Mouse (Mus musculus): ENCODE results near the gene Anks1b. TPM values are rescaled to one million over a fixed set of nuclear protein-coding genes. Genes with fewer than 3 reads are reported as not detected.

Gene Anks1b
- polyA plus RNA-seq, 1 experiment from 2014 or later: 13.0 TPM

DNA sequence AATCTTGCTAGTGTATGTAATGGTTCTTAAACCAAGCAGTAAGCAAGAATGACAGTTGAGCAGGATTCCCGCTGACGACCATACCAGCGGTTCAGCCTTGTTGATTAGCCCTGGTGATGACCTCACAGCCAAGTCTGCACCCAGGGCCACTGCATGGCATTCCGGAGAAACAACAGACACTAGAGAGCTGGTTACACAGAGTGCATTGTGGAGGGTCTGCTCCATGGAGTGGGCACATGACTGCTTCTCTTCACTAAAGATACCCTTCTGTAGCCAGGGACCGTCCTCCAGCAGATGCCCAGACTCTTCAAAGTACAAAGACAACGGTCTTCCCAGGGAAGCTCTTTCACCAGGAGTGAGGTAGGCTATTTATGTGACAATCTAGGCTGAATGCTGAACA is 1118.9 kb downstream of the Anks1b start:
- Histone ChIP-seq H3K9ac (ENCODE audit: low read depth, low read length) (no peak overlapping the region), H3K27ac (ENCODE audit: low read depth, low read length) (no peak overlapping the region), H3K4me1 (replicated peaks; ENCODE audit: control insufficient read depth, insufficient read depth, low read length) (no peaks in the 10 kb centered on the region), H3K4me3 (ENCODE audit: low read depth, low read length) (no peak overlapping the region), H3K27me3 (ENCODE audit: control insufficient read depth, insufficient read depth, low read length) (no peaks in the 10 kb centered on the region), H3K36me3 (ENCODE audit: control insufficient read depth, insufficient read depth, low read length) (0 out of 2 replicates have a peak, but pooled peaks cover 3% of the 10 kb centered on the region), H3K4me2 (replicated peaks; ENCODE audit: low read depth, low read length) (no peak overlapping the region), H3K9me3 (ENCODE audit: control insufficient read depth, low read length) (no peaks in the 10 kb centered on the region)
- no peak for ATAC-seq (ENCODE audit: low FRiP score)
- 85% methylated on average over 6 of the region's 6 CpGs for WGBS
- DNase-seq (ENCODE audit: low spot score): no peak

DNA sequence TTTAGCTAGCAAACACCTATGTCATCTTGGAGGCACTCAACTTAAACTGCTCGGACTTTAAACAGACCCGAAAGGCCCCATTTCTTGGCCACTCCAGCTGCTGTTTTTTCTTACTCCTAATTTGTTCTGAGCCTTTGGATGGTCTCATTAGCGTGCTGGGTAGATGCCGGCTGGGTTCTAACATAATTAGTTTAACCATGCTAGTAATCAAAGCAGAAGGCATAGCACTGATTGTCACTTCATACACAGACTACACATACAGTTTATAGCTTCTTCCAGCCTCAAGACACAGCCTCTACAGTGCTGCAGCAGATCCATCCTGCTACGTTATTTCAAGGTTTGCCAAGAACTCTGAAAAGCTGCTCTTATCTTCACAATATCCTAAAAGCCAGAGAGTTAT is 1120.6 kb downstream of the Anks1b start:
- no peaks in the 10 kb centered on the region for H3K9me3 ChIP-seq (ENCODE audit: control insufficient read depth, low read length)
- no peak overlapping the region for H3K9ac ChIP-seq (ENCODE audit: low read depth, low read length)
- no peak overlapping the region for H3K27ac ChIP-seq (ENCODE audit: low read depth, low read length)
- no peak overlapping the region for H3K4me3 ChIP-seq (ENCODE audit: low read depth, low read length)
- 0 out of 2 replicates have a peak, but pooled peaks cover 3% of the 10 kb centered on the region for H3K36me3 ChIP-seq (ENCODE audit: control insufficient read depth, insufficient read depth, low read length)
- DNase-seq (ENCODE audit: low spot score) (no peak), ATAC-seq (ENCODE audit: low FRiP score) (no peak)
- no peaks in the 10 kb centered on the region for H3K4me1 ChIP-seq (replicated peaks; ENCODE audit: control insufficient read depth, insufficient read depth, low read length)
- no peaks in the 10 kb centered on the region for H3K27me3 ChIP-seq (ENCODE audit: control insufficient read depth, insufficient read depth, low read length)
- WGBS: 89% methylated on average over 5 of the region's 5 CpGs
- no peak overlapping the region for H3K4me2 ChIP-seq (replicated peaks; ENCODE audit: low read depth, low read length)

- H3K27ac ChIP-seq (ENCODE audit: low read depth, low read length): no peak overlapping the region
- no peak overlapping the region for H3K4me2 ChIP-seq (replicated peaks; ENCODE audit: low read depth, low read length)
- WGBS: 87% methylated on average over 5 of the region's 5 CpGs
- H3K36me3 ChIP-seq (ENCODE audit: control insufficient read depth, insufficient read depth, low read length): no peaks in the 10 kb centered on the region
- no peaks in the 10 kb centered on the region for H3K9me3 ChIP-seq (ENCODE audit: control insufficient read depth, low read length)
- ATAC-seq (ENCODE audit: low FRiP score) (no peak), DNase-seq (ENCODE audit: low spot score) (no peak)
- no peaks in the 10 kb centered on the region for H3K27me3 ChIP-seq (ENCODE audit: control insufficient read depth, insufficient read depth, low read length)
- H3K9ac ChIP-seq (ENCODE audit: low read depth, low read length): no peak overlapping the region
- no peak overlapping the region for H3K4me3 ChIP-seq (ENCODE audit: low read depth, low read length)
- H3K4me1 ChIP-seq (replicated peaks; ENCODE audit: control insufficient read depth, insufficient read depth, low read length): no peaks in the 10 kb centered on the region
These were observed 1126.6 kb downstream of the Anks1b start for GRCm38 (mm10) chr10:90999899-91000298.

GRCm38 (mm10) chr10:91001421-91001820 is 1128.1 kb downstream of the Anks1b start:
- ATAC-seq (ENCODE audit: low FRiP score): no peak
- WGBS: 88% methylated on average over 13 of the region's 13 CpGs
- H3K4me2 ChIP-seq (replicated peaks; ENCODE audit: low read depth, low read length): no peak overlapping the region
- no peaks in the 10 kb centered on the region for H3K36me3 ChIP-seq (ENCODE audit: control insufficient read depth, insufficient read depth, low read length)
- H3K27me3 ChIP-seq (ENCODE audit: control insufficient read depth, insufficient read depth, low read length): no peaks in the 10 kb centered on the region
- no peaks in the 10 kb centered on the region for H3K4me1 ChIP-seq (replicated peaks; ENCODE audit: control insufficient read depth, insufficient read depth, low read length)
- no peaks in the 10 kb centered on the region for H3K9me3 ChIP-seq (ENCODE audit: control insufficient read depth, low read length)
- H3K9ac ChIP-seq (ENCODE audit: low read depth, low read length): no peak overlapping the region
- H3K27ac ChIP-seq (ENCODE audit: low read depth, low read length): no peak overlapping the region
- no peak overlapping the region for H3K4me3 ChIP-seq (ENCODE audit: low read depth, low read length)
- no peak for DNase-seq (ENCODE audit: low spot score)

DNA sequence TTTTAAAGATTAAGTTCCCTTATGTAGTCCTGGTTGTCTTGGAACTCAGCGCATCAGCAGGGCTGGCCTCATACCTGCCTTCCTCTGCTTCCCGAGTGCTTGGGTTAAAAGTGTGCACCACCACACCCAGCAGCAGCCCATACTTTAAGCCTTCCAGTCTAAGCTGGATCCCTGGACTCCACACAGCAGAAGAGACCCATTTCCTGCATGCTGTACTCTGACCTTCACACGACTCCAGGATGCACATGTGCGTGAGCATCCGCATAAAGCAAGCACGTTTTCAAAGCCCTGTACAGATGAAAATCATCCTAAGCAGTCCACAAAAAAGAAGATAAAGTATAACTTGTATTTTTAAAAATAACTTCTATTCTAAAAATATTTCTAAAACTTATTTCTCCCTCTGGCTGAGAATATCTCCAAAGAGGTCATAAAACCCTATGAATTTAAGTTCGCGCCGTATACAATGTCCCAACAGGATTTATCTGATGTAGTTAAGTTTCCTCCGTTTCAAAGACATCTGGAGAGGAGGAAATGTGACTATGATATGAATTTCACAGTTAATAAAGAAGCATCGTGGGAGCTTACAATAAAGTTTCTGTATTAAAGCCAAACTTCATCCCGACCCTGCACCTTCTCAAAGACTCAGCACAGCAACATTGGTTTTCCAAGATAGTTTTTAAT is 1132.7 kb downstream of the Anks1b start:
- ATAC-seq (ENCODE audit: low FRiP score) (no peak), DNase-seq (ENCODE audit: low spot score) (no peak)
- Histone ChIP-seq H3K27ac (ENCODE audit: low read depth, low read length) (no peak overlapping the region), H3K9ac (ENCODE audit: low read depth, low read length) (no peak overlapping the region), H3K4me2 (replicated peaks; ENCODE audit: low read depth, low read length) (no peak overlapping the region), H3K4me1 (replicated peaks; ENCODE audit: control insufficient read depth, insufficient read depth, low read length) (no peaks in the 10 kb centered on the region), H3K27me3 (ENCODE audit: control insufficient read depth, insufficient read depth, low read length) (no peaks in the 10 kb centered on the region), H3K36me3 (ENCODE audit: control insufficient read depth, insufficient read depth, low read length) (no peaks in the 10 kb centered on the region), H3K4me3 (ENCODE audit: low read depth, low read length) (no peak overlapping the region), H3K9me3 (ENCODE audit: control insufficient read depth, low read length) (no peaks in the 10 kb centered on the region)
- 89% methylated on average over 12 of the region's 12 CpGs for WGBS

Other genes with a start within 250 kb of the Anks1b start
- gene Scyl2, start 187.2 kb upstream of the Anks1b start, polyA plus RNA-seq (2014; fragmentation: Nextera tagmentation; extraction: Ambion mirVana): 23.5 and 27.7 TPM in 2 replicates
- gene Actr6, start 141.2 kb upstream of the Anks1b start, polyA plus RNA-seq (2014; fragmentation: Nextera tagmentation; extraction: Ambion mirVana): 41.9 and 45.1 TPM in 2 replicates
- 33.2 and 33.4 TPM in 2 replicates for gene Uhrf1bp1l, start 128.5 kb upstream of the Anks1b start, polyA plus RNA-seq (2014; fragmentation: Nextera tagmentation; extraction: Ambion mirVana)